Mouse (Mus musculus) brain, embryonic 14.5 days (tissue): Measurements from ENCODE around the gene Eef2kmt.

Experiments used
- CTCF ChIP-seq: fragments of 200-500 bp; IDR thresholded peaks from 2 replicates; pipeline ENCODE4 v1.5.1; 2012; ENCODE audit warnings: inconsistent platforms, mild to moderate bottlenecking, moderate library complexity, borderline replicate concordance; ENCODE audit not compliant: insufficient read depth, insufficient read length; ENCODE audit errors: extremely low read depth
- POLR2A ChIP-seq: fragments of 200-500 bp; IDR thresholded peaks from 2 replicates; pipeline ENCODE4 v1.6.1; 2012; ENCODE audit warnings: mild to moderate bottlenecking, inconsistent platforms, borderline replicate concordance; ENCODE audit not compliant: poor library complexity, insufficient read depth, insufficient read length, severe bottlenecking; ENCODE audit errors: extremely low read depth

- TF ChIP-seq CTCF (no peak), POLR2A (no peak)
These were observed 16.6 kb upstream of the Eef2kmt start for GRCm38 (mm10) chr16:5272371-5272770.
